Mouse (Mus musculus) cerebellum, adult (tissue): Measurements from ENCODE around the gene R3hdm2.

Source experiments
- ATAC-seq: cut with Nextera tagmentation; 2 replicates; pipeline ENCODE4 v1.9.2; 2017; ENCODE audit warnings: mild to moderate bottlenecking, moderate library complexity, mixed read lengths; ENCODE audit not compliant: insufficient number of reproducible peaks, low FRiP score, low TSS enrichment

R3hdm2 gene

DNA sequence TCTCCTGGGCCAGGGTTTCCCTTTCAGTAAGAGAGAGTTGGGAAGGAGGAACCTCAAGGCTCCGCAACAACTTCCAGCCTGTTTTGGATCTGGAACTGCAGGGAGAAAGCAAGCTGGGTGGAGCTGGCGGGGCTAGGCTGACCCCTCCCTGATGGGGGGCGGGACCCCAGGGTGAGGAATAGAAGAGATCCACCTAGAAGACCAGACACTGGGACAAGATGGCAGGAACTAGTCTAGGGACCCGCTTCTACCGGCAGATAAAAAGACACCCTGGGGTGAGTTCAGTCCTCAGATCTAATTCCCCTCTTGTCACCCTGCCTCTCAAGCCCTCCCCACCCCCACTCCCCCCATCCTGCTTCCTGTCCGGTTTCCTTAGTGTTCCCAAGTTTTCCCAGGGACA lies 134.6 kb downstream of the R3hdm2 start, which contains the start of gene Ndufa4l2:
Ndufa4l2 (plus strand) TSS at position 204 of the 400 bp plus-strand sequence.
- no peak for ATAC-seq

GRCm38 (mm10) chr10:127515271-127515982 lies 135.3 kb downstream of the R3hdm2 start:
- no peak for ATAC-seq

- no peak for ATAC-seq
Observed at GRCm38 (mm10) chr10:127515983-127516459, 135.9 kb downstream of the R3hdm2 start.

DNA sequence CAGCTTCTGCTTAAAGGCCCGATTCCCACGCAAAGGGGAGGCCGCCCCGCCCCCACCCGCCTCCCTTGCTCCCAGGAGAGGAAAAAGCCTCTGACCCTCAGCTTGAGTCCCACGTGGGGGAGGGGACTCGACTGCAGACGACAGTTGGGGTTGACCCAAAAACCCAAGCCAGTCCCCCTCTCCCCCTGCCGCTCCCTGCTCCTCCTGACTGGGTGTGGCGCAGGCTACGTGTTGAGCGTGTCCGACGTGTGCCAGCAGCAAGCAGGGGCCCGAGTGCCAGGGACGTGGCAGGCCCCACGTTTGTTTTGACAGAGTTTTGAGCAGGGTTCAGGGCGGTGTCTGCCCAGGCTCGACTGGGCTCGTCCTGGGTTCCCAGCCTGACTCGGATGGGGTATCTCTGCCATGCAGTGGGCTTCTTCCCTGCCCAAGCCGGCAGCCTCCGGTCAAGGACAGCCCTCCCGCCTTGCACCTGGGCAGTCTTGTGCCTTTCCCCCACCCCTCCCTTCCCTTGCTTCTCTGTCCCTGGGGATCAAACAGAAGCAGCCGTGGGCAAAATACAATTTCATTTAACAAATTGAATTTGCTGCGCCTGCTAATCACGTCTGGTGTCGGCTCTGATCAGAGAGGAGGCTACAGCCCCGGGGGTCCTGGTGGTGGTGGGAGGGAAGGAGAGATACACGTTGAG lies 136.6 kb downstream of the R3hdm2 start:
- no peak for ATAC-seq

DNA sequence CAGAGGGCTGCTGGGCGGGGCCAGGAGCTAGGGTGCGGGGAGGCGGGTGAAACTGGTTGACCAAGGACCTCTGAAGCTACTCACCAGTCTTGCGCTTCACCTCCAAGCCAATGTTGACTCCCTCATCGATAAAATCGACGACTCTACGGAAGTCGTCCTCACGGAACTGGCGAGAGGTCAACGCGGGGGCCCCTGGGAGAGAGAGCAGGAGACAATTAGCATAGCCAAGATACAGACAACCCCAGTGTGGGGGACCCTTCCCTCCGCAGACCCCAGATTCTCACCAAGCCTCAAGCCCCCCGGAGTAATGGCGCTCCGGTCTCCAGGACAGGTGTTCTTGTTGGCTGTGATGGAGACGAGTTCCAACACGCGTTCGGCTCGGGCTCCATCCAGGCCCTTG lies 137.8 kb downstream of the R3hdm2 start:
- ATAC-seq = no peak

GRCm38 (mm10) chr10:127519041-127519701 lies 139.0 kb downstream of the R3hdm2 start:
- ATAC-seq = no peak

GRCm38 (mm10) chr10:127519903-127520713 lies 140.0 kb downstream of the R3hdm2 start:
- no peak for ATAC-seq

GRCm38 (mm10) chr10:127520714-127521357 lies 140.7 kb downstream of the R3hdm2 start:
- no peak for ATAC-seq

GRCm38 (mm10) chr10:127521611-127522080 lies 141.5 kb downstream of the R3hdm2 start:
- ATAC-seq = no peak

DNA sequence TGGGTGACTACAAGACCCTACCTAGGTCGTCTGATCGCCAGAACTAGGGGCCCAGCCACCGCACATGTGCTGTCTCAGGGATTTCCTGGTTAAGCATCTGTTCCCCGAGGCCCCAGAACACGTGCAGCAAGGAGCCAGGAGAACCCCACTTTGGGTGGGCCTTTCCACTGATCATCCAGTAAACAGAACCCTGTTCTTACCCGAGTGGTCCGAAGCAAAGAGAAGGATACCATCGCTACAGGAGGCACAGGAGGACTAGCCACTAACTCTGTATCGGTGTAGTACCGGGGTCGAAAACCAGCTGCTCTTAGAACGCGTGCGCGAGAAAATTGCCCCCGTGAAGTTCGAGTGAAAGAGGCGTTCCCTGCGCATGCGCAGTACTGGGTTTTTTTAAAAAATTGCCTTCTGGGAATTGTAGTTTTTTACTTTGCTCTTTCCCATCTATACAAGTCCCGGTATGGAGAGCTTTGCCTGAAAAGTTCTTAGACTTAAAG lies 142.0 kb downstream of the R3hdm2 start, which contains the start of gene Shmt2:
Shmt2 (minus strand) TSS at position 357 of the 494 bp plus-strand sequence.
- ATAC-seq = peak; percentile 40; the same call in 1 of the 2 replicates

DNA sequence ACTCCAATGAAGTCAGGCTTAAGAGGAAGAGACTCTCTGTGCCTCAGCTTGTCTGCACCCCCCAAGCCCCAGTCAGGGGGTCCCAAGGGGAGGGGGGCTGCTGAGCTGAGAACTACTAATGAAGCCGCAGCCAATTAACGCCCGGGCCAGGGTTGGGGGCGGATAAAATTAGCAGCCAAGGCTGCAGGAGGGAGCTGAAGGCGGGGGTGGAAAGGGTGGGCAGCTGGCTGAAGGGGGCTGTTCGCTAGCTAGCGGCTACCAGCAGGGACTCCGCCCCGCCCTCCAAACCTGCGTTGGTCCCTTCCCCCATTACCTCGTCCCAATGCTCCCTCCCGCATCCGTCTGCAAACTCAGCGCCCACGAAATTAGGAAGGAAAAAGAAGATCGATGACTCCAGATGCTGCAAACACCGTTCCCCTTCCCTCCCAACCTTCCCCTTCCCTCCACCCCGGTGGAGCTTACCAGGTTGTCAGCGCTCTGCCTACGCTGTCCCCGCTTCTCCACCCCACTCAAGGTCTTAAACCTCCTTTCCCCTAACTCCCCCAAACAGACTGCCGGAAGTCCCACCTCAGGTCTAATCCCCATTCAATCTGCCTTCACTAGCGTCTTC lies 144.6 kb downstream of the R3hdm2 start:
- no peak for ATAC-seq

- ATAC-seq = no peak
Observed at GRCm38 (mm10) chr10:127526048-127526447, 145.9 kb downstream of the R3hdm2 start.

DNA sequence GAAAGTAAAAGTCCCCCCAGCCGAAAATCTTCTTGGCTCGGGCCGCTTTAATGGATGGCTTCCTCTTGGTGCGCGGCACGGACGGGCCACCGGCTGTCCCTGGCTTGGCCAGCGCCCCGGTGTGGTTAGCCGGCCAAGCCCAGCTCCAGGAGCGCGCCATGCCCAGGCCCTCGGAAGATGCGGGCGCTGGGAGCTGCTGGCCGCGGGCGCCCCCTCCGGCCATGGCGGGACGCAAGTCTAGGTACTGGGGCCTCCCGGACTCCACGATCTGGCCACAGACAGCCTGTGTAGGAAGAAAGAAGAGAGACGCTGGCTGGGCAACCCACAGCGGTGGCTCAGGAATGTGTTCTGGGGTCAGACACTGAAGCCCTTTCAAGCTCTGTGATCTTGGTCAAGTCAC lies 146.6 kb downstream of the R3hdm2 start:
- ATAC-seq = peak; percentile 37; the same call in 1 of the 2 replicates

GRCm38 (mm10) chr10:127527481-127527880 lies 147.4 kb downstream of the R3hdm2 start:
- no peak for ATAC-seq

- ATAC-seq = no peak
Observed at GRCm38 (mm10) chr10:127530945-127531344, 150.8 kb downstream of the R3hdm2 start.

- ATAC-seq = no peak
Observed at GRCm38 (mm10) chr10:127531548-127531947, 151.4 kb downstream of the R3hdm2 start.

GRCm38 (mm10) chr10:127534036-127534928 lies 154.2 kb downstream of the R3hdm2 start, which contains the start of gene Nxph4:
TSS of gene Nxph4 (minus strand) at chr10:127534559.
- no peak for ATAC-seq

- ATAC-seq = no peak
Observed at GRCm38 (mm10) chr10:127534929-127535384, 154.8 kb downstream of the R3hdm2 start.
